Mouse (Mus musculus) brown adipose tissue, adult 24 weeks (tissue): ENCODE data around the gene Ptpn1. TPM values are rescaled to one million over a fixed set of nuclear protein-coding genes. Genes with fewer than 3 reads are reported as not detected.

Experiments used
- H3K27ac ChIP-seq: fragments of 200-500 bp; replicated peaks from 2 replicates; pipeline ENCODE4 v1.5.1; 2012; ENCODE audit warnings: low read depth, mild to moderate bottlenecking, low read length
- H3K4me1 ChIP-seq: fragments of 200-500 bp; 2 replicates; pipeline ENCODE4 v1.6.1; 2012; ENCODE audit warnings: low read length, mixed read lengths; ENCODE audit not compliant: control insufficient read depth, insufficient read depth, insufficient read length
- H3K4me3 ChIP-seq: fragments of 200-500 bp; 2 replicates; pipeline ENCODE4 v1.5.1; 2012; ENCODE audit warnings: low read depth, mild to moderate bottlenecking, low read length, moderate library complexity; ENCODE audit not compliant: insufficient read depth
- polyA plus RNA-seq: library from polyadenylated mRNA; stranded (reverse); fragments of >200 nt; gene quantifications from 2 replicates; pipeline ENCODE4 v1.2.4, GENCODE M21; 2012; ENCODE audit not compliant: missing spikeins, insufficient read depth, insufficient read length

Ptpn1 gene
- polyA plus RNA-seq, 1 experiment: 16.2 TPM

- H3K4me3 ChIP-seq: no peak overlapping the region
- peak overlapping the region; percentile 67 for H3K27ac ChIP-seq
- H3K4me1 ChIP-seq: peaks cover 58% of the 10 kb centered on the region
These were observed 16.7 kb downstream of the Ptpn1 start for GRCm38 (mm10) chr2:167948557-167948956.

- H3K4me1 ChIP-seq: peaks cover 53% of the 10 kb centered on the region
- peak overlapping the region; percentile 67 for H3K27ac ChIP-seq
- H3K4me3 ChIP-seq: no peak overlapping the region
These were observed 17.4 kb downstream of the Ptpn1 start for GRCm38 (mm10) chr2:167949250-167949649.

GRCm38 (mm10) chr2:167949808-167950207 lies 18.0 kb downstream of the Ptpn1 start:
- Histone ChIP-seq H3K4me1 (peaks cover 48% of the 10 kb centered on the region), H3K4me3 (no peak overlapping the region), H3K27ac (peak overlapping the region; percentile 59)

- Histone ChIP-seq H3K4me1 (peaks cover 41% of the 10 kb centered on the region), H3K27ac (no peak overlapping the region), H3K4me3 (no peak overlapping the region)
These were observed 18.8 kb downstream of the Ptpn1 start for GRCm38 (mm10) chr2:167950681-167951080.

GRCm38 (mm10) chr2:167951301-167952211 lies 19.7 kb downstream of the Ptpn1 start:
- H3K27ac ChIP-seq: no peak overlapping the region
- peaks cover 40% of the 10 kb centered on the region for H3K4me1 ChIP-seq
- H3K4me3 ChIP-seq: no peak overlapping the region

GRCm38 (mm10) chr2:167953819-167954218 lies 22.0 kb downstream of the Ptpn1 start:
- H3K4me3 ChIP-seq: no peak overlapping the region
- peaks cover 37% of the 10 kb centered on the region for H3K4me1 ChIP-seq
- H3K27ac ChIP-seq: no peak overlapping the region

GRCm38 (mm10) chr2:167954928-167955327 lies 23.1 kb downstream of the Ptpn1 start:
- H3K4me3 ChIP-seq: no peak overlapping the region
- peaks cover 33% of the 10 kb centered on the region for H3K4me1 ChIP-seq
- no peak overlapping the region for H3K27ac ChIP-seq

- Histone ChIP-seq H3K27ac (no peak overlapping the region), H3K4me3 (no peak overlapping the region), H3K4me1 (peaks cover 24% of the 10 kb centered on the region)
These were observed 25.7 kb downstream of the Ptpn1 start for GRCm38 (mm10) chr2:167957539-167957938.

GRCm38 (mm10) chr2:167958082-167958788 lies 26.4 kb downstream of the Ptpn1 start:
- 0 out of 2 replicates have a peak overlapping the region, but pooled peaks have one; percentile 18 for H3K27ac ChIP-seq
- H3K4me3 ChIP-seq: no peak overlapping the region
- peaks cover 24% of the 10 kb centered on the region for H3K4me1 ChIP-seq

GRCm38 (mm10) chr2:167958843-167959242 lies 27.0 kb downstream of the Ptpn1 start:
- H3K4me1 ChIP-seq: peaks cover 24% of the 10 kb centered on the region
- H3K27ac ChIP-seq: peak overlapping the region; percentile 35; the same call in 1 of the 2 replicates
- H3K4me3 ChIP-seq: no peak overlapping the region

GRCm38 (mm10) chr2:167959384-167959911 lies 27.6 kb downstream of the Ptpn1 start:
- Histone ChIP-seq H3K27ac (peak overlapping the region; percentile 35), H3K4me1 (peaks cover 24% of the 10 kb centered on the region), H3K4me3 (no peak overlapping the region)

- Histone ChIP-seq H3K4me1 (peaks cover 24% of the 10 kb centered on the region), H3K27ac (peak overlapping the region; percentile 45), H3K4me3 (no peak overlapping the region)
These were observed 28.1 kb downstream of the Ptpn1 start for GRCm38 (mm10) chr2:167959996-167960395.

- peak overlapping the region; percentile 45; the same call in 1 of the 2 replicates for H3K27ac ChIP-seq
- peaks cover 24% of the 10 kb centered on the region for H3K4me1 ChIP-seq
- H3K4me3 ChIP-seq: no peak overlapping the region
These were observed 28.7 kb downstream of the Ptpn1 start for GRCm38 (mm10) chr2:167960584-167960983.

GRCm38 (mm10) chr2:167962347-167962746 lies 30.5 kb downstream of the Ptpn1 start:
- peaks cover 24% of the 10 kb centered on the region for H3K4me1 ChIP-seq
- H3K4me3 ChIP-seq: no peak overlapping the region
- H3K27ac ChIP-seq: no peak overlapping the region

- H3K4me1 ChIP-seq: peaks cover 22% of the 10 kb centered on the region
- H3K4me3 ChIP-seq: no peak overlapping the region
- no peak overlapping the region for H3K27ac ChIP-seq
These were observed 31.3 kb downstream of the Ptpn1 start for GRCm38 (mm10) chr2:167963176-167963575.
